Mouse (Mus musculus) lung, embryonic 16.5 days (tissue): ENCODE data around the gene 4933424G06Rik. TPM values are rescaled to one million over a fixed set of nuclear protein-coding genes. Genes with fewer than 3 reads are reported as not detected.

Experiments used
- ATAC-seq: fragments of 200-750 bp; cut with Nextera tagmentation; 2 replicates; pipeline ENCODE4 v1.8.0; 2017; ENCODE audit warnings: low read depth, mild to moderate bottlenecking, moderate library complexity
- H3K27ac ChIP-seq: fragments of 300-500 bp; sonication (generic); 2 replicates; pipeline ENCODE4 v1.5.1; 2014; ENCODE audit warnings: mild to moderate bottlenecking, control low read depth, low read length
- H3K27me3 ChIP-seq: fragments of 300-500 bp; sonication (generic); 2 replicates; pipeline ENCODE4 v1.6.1; 2014; ENCODE audit warnings: low read depth, low read length, mixed read lengths; ENCODE audit not compliant: control insufficient read depth, insufficient read depth
- H3K36me3 ChIP-seq: fragments of 300-500 bp; sonication (generic); 2 replicates; pipeline ENCODE4 v1.6.1; 2014; ENCODE audit warnings: low read length; ENCODE audit not compliant: control insufficient read depth, insufficient read depth
- H3K4me1 ChIP-seq: fragments of 300-500 bp; sonication (generic); replicated peaks from 2 replicates; pipeline ENCODE4 v1.6.1; 2014; ENCODE audit warnings: low read length, mixed read lengths; ENCODE audit not compliant: control insufficient read depth, insufficient read depth
- H3K4me2 ChIP-seq: fragments of 300-500 bp; sonication (generic); 2 replicates; pipeline ENCODE4 v1.6.1; 2014; ENCODE audit warnings: low read depth, low read length, control low read depth
- H3K4me3 ChIP-seq: fragments of 300-500 bp; sonication (generic); 2 replicates; pipeline ENCODE4 v1.5.1; 2014; ENCODE audit warnings: mild to moderate bottlenecking, low read length, control low read depth
- H3K9ac ChIP-seq: fragments of 300-500 bp; sonication (generic); 2 replicates; pipeline ENCODE4 v1.6.1; 2014; ENCODE audit warnings: low read length, control low read depth
- H3K9me3 ChIP-seq: fragments of 300-500 bp; sonication (generic); 2 replicates; pipeline ENCODE4 v1.6.1; 2016; ENCODE audit warnings: low read length; ENCODE audit not compliant: control insufficient read depth
- WGBS: fragments of 180-500 bp; shearing (Covaris S2); extraction: QIAGEN DNeasy Blood & Tissue Kit; methylation state at CpG from one replicate; pipeline ENCODE4 v1.1.7; 2014; 5-methylcytosine and 5-hydroxymethylcytosine counted together
- microRNA-seq: library from miRNA; unstranded; fragments of <30 nt; microRNA quantifications from one replicate; pipeline ENCODE4, GENCODE M21; 2016
- polyA plus RNA-seq: library from polyadenylated mRNA; unstranded; fragments of >200 nt; fragmentation: Nextera tagmentation; extraction: Ambion mirVana; gene quantifications from 2 replicates; pipeline ENCODE4 v1.2.1, GENCODE M21; 2015

The 4933424G06Rik gene
- polyA plus RNA-seq, 1 experiment from 2014 or later, result not detected

DNA sequence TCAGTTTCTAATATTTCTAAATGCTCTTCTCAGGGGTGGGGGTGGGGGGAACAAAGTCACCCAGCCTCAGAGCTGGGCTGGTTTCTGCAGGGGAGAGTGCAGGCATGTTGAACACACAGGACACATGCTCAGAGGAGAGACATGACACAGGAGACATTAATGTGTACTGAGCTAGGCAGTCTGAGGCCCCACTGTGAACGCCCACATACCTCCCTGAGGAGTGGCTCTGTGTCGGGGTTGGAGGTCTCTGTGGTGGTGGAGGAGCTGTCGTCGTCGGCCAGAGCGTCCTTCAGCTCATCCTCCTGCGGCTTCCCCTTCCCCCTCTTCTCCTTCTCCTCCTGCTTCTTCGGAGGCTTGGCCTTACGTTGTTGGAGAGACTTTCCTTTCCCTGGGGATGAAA lies 94.3 kb downstream of the 4933424G06Rik start:
- Histone ChIP-seq H3K27me3 (no peaks in the 10 kb centered on the region), H3K27ac (no peak overlapping the region), H3K9me3 (no peaks in the 10 kb centered on the region), H3K9ac (no peak overlapping the region), H3K36me3 (peaks cover 43% of the 10 kb centered on the region), H3K4me3 (no peak overlapping the region), H3K4me2 (no peak overlapping the region), H3K4me1 (0 out of 2 replicates have a peak, but pooled peaks cover 2% of the 10 kb centered on the region)
- 73% methylated on average over 9 of the region's 9 CpGs for WGBS
- no peak for ATAC-seq

DNA sequence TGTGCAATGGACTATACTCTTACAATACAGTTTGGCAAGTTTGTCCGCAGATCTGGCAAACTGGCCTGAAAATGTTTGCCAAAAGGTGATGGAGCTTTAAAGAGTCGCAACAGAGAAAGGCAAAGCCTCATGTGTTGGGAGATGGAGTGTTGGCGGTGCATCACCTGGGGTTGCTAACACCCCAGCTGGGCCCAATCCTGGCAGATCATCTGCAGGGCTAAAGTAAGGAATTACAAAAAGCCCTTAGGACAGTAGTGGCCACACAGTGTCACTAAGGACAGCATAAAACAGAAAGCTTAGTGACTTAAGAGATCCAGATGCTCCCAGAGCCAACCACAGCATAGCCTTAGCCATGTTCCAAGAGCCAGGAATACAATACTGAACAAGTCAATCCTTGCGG lies 94.9 kb downstream of the 4933424G06Rik start:
- Histone ChIP-seq H3K9ac (no peak overlapping the region), H3K4me3 (no peak overlapping the region), H3K27me3 (no peaks in the 10 kb centered on the region), H3K9me3 (no peaks in the 10 kb centered on the region), H3K4me1 (0 out of 2 replicates have a peak, but pooled peaks cover 2% of the 10 kb centered on the region), H3K27ac (no peak overlapping the region), H3K36me3 (peaks cover 41% of the 10 kb centered on the region), H3K4me2 (no peak overlapping the region)
- WGBS, result 92% methylated on average over 4 of the region's 4 CpGs
- no peak for ATAC-seq

DNA sequence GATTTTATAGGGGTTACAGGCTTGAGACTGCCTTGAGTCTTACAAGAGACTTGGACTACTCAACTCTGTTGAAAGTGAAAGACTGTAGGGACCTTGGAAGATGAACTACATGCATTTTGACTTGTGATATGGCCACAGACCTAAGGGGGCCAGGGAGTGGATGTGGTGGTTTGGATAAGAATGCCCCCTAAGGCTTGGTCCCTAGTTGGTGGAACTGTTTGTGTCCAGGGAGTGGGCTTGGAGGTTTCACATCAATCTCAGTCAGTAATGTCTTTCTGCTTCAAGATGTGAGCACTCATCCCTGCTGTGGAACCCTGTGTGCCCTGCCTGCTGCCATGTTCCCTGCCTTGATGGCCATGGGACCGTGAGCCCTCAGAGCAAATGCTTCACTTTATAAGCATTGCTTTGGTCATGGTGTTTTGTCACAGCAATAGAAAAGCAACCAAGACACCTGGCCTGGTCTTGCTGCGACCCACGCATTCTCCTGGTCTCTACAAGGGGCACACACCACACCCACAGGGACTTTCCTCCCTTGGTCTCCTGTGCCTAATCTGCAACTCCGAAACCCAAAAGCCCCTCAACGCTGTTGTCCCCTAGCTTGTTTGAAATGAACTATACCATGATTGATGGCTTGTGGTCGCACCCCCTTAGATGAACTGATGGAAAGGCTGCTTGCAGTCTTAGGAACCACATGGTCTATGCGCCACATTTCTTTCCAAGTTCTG lies 96.4 kb downstream of the 4933424G06Rik start:
- Histone ChIP-seq H3K4me1 (no peaks in the 10 kb centered on the region), H3K9ac (no peak overlapping the region), H3K36me3 (peaks cover 48% of the 10 kb centered on the region), H3K9me3 (no peaks in the 10 kb centered on the region), H3K27ac (no peak overlapping the region), H3K4me2 (no peak overlapping the region), H3K27me3 (no peaks in the 10 kb centered on the region), H3K4me3 (no peak overlapping the region)
- WGBS, result 92% methylated on average over 7 of the region's 7 CpGs
- no peak for ATAC-seq

DNA sequence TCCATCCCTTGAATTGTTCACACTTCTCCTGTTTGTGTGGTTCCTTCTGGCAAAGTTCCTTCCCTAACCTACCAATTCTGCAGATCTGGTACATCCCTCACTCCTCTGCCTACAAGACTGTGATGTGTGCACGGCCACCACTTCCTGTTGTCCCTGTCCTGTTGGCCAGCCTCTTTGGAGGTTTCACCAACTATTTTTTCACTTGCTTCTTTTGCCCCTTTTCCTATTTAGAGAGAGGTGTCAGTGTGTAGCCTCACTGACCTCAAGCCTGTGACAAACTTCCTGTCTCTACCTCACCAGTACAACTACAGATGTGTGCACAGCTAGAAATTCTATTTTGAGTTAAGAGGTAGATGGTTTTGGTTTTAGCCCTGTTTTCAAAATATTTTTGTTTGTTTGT lies 97.1 kb downstream of the 4933424G06Rik start:
- no peaks in the 10 kb centered on the region for H3K27me3 ChIP-seq
- no peak overlapping the region for H3K4me2 ChIP-seq
- WGBS, result 58% methylated on average over 1 of the region's 1 CpGs
- ATAC-seq, result no peak
- no peaks in the 10 kb centered on the region for H3K4me1 ChIP-seq
- H3K9me3 ChIP-seq, result no peaks in the 10 kb centered on the region
- H3K4me3 ChIP-seq, result no peak overlapping the region
- peaks cover 43% of the 10 kb centered on the region for H3K36me3 ChIP-seq
- H3K9ac ChIP-seq, result no peak overlapping the region
- H3K27ac ChIP-seq, result no peak overlapping the region

Small RNA genes within 50 kb of the gene (microRNA-seq; reads per million reads assigned to microRNA genes)
- not detected for gene Gm24133

Other genes with a start within 250 kb of the 4933424G06Rik start
- gene Cnnm4, start 238.5 kb upstream of the 4933424G06Rik start, polyA plus RNA-seq, result 12.3 and 13.0 TPM in 2 replicates
- 3.5 and 4.4 TPM in 2 replicates for gene Cnnm3, start 198.3 kb upstream of the 4933424G06Rik start, polyA plus RNA-seq
- gene Ankrd23, start 173.3 kb upstream of the 4933424G06Rik start, polyA plus RNA-seq, result 17.9 and 20.0 TPM in 2 replicates
- 0.29 TPM in 1 of 2 replicates, not detected in the other for gene Gm42417, start 170.7 kb upstream of the 4933424G06Rik start, polyA plus RNA-seq
- 23.3 and 26.2 TPM in 2 replicates for gene Ankrd39, start 162.7 kb upstream of the 4933424G06Rik start, polyA plus RNA-seq
- gene Sema4c, start 151.8 kb upstream of the 4933424G06Rik start, polyA plus RNA-seq, result 14.4 and 14.8 TPM in 2 replicates
- gene Fam178b, start 27.0 kb upstream of the 4933424G06Rik start, polyA plus RNA-seq, result 4.4 and 5.5 TPM in 2 replicates
- gene Cox5b, start 18.7 kb upstream of the 4933424G06Rik start, polyA plus RNA-seq, result 514 and 543 TPM in 2 replicates
- gene Actr1b, start 4.3 kb downstream of the 4933424G06Rik start, polyA plus RNA-seq, result 90.0 and 93.1 TPM in 2 replicates
- 1.5 and 1.9 TPM in 2 replicates for gene Zap70, start 51.6 kb downstream of the 4933424G06Rik start, polyA plus RNA-seq
- gene Tmem131, start 233.5 kb downstream of the 4933424G06Rik start, polyA plus RNA-seq, result 11.0 and 11.1 TPM in 2 replicates